Mouse (Mus musculus) hindbrain, embryonic 12.5 days (tissue): ENCODE measurements around the gene Ptprb. TPM values are rescaled to one million over a fixed set of nuclear protein-coding genes. Genes with fewer than 3 reads are reported as not detected.

Experiments
- ATAC-seq: fragments of 200-750 bp; cut with Nextera tagmentation; 2 replicates; pipeline ENCODE4 v1.8.0; 2017; ENCODE audit warnings: moderate TSS enrichment; ENCODE audit not compliant: low FRiP score
- H3K27ac ChIP-seq: fragments of 300-500 bp; sonication (generic); 2 replicates; pipeline ENCODE4 v1.5.1; 2016; ENCODE audit warnings: mild to moderate bottlenecking
- H3K27me3 ChIP-seq: fragments of 300-500 bp; sonication (generic); 2 replicates; pipeline ENCODE4 v1.6.1; 2016; ENCODE audit warnings: mild to moderate bottlenecking
- H3K36me3 ChIP-seq: fragments of 300-500 bp; sonication (generic); 2 replicates; pipeline ENCODE4 v1.6.1; 2016; ENCODE audit warnings: mild to moderate bottlenecking
- H3K4me1 ChIP-seq: fragments of 300-500 bp; sonication (generic); 2 replicates; pipeline ENCODE4 v1.6.1; 2016
- H3K4me2 ChIP-seq: fragments of 300-500 bp; sonication (generic); replicated peaks from 2 replicates; pipeline ENCODE4 v1.6.1; 2016; ENCODE audit warnings: mild to moderate bottlenecking
- H3K4me3 ChIP-seq: fragments of 300-500 bp; sonication (generic); 2 replicates; pipeline ENCODE4 v1.5.1; 2016; ENCODE audit warnings: mild to moderate bottlenecking
- H3K9ac ChIP-seq: fragments of 300-500 bp; sonication (generic); 2 replicates; pipeline ENCODE4 v1.6.1; 2016; ENCODE audit warnings: mild to moderate bottlenecking, moderate library complexity
- H3K9me3 ChIP-seq: fragments of 300-500 bp; sonication (generic); replicated peaks from 2 replicates; pipeline ENCODE4 v1.6.1; 2016; ENCODE audit warnings: mild to moderate bottlenecking
- WGBS: fragments of 180-500 bp; shearing (Covaris S2); methylation state at CpG from one replicate; pipeline ENCODE4 v1.1.7; 2016; 5-methylcytosine and 5-hydroxymethylcytosine counted together
- polyA plus RNA-seq: library from polyadenylated mRNA; unstranded; fragments of >200 nt; fragmentation: Nextera tagmentation; extraction: Ambion mirVana; gene quantifications from 2 replicates; pipeline ENCODE4 v1.2.1, GENCODE M21; 2016

Gene Ptprb
- 3.6 and 4.0 TPM in 2 replicates for polyA plus RNA-seq

GRCm38 (mm10) chr10:116275280-116275679 lies at the start of gene Ptprb:
Ptprb (plus strand) TSS chr10:116275523.
- no peak for ATAC-seq
- Histone ChIP-seq H3K4me1 (no peaks in the 10 kb centered on the region), H3K27ac (no peak within 1 kb of the TSS), H3K27me3 (no peaks in the 10 kb centered on the region), H3K9me3 (no peaks in the 10 kb centered on the region), H3K4me3 (no peak within 1 kb of the TSS), H3K36me3 (no peaks in the 10 kb centered on the region), H3K9ac (no peak within 1 kb of the TSS), H3K4me2 (no peak within 1 kb of the TSS)
- 76% methylated on average over 7 of the region's 7 CpGs for WGBS

- no peaks in the 10 kb centered on the region for H3K36me3 ChIP-seq
- H3K4me1 ChIP-seq, result no peaks in the 10 kb centered on the region
- no peaks in the 10 kb centered on the region for H3K9me3 ChIP-seq
- no peak overlapping the region for H3K4me2 ChIP-seq
- ATAC-seq, result no peak
- WGBS, result 58% methylated on average over 5 of the region's 5 CpGs
- no peak overlapping the region for H3K4me3 ChIP-seq
- H3K9ac ChIP-seq, result no peak overlapping the region
- no peak overlapping the region for H3K27ac ChIP-seq
- no peaks in the 10 kb centered on the region for H3K27me3 ChIP-seq
Measured at GRCm38 (mm10) chr10:116235299-116235698, 40.0 kb upstream of the Ptprb start.

DNA sequence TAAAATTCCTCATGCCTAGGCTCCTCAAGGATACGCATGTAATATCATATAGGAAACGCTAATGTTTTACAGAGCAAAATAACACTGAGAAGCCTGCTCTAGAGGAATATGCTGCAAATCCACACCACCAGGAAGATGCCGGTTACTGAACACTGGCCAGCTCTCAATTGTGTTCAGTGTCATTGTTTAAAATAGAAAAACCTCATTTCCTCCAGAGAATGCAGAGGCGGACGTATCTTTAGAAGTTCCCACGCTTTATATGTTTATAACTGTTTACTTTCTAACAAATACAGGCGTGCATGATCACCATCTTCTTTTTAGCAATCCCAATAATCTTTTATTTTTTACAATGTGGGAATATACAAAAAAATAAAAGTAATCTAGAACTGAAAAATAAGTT lies 33.1 kb upstream of the Ptprb start:
- WGBS, result 75% methylated on average over 7 of the region's 7 CpGs
- no peak for ATAC-seq

DNA sequence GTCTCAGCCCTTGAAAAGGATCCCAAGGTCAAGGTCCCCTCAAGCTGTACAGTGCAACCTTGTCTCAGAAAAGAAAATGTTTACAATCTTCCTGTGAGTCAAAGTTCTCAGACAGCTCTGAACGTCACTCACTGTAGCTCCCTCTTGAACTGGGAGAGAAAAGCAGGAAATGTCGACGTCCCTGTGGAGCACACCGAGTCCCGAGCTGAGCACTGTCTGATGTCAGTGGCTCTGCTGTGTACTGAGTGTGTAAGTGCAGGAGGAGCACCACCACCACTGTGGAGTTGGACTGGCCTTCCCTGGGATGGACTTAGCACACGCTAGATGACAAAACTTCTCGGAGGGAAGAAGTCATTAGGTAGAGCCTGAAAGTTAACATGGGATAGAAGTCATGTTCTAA lies 31.9 kb upstream of the Ptprb start:
- Histone ChIP-seq H3K4me2 (no peak overlapping the region), H3K4me1 (no peaks in the 10 kb centered on the region), H3K36me3 (no peaks in the 10 kb centered on the region), H3K9me3 (no peaks in the 10 kb centered on the region; the same call in 1 of the 2 replicates), H3K9ac (no peak overlapping the region), H3K27me3 (no peaks in the 10 kb centered on the region), H3K4me3 (no peak overlapping the region), H3K27ac (no peak overlapping the region)
- no peak for ATAC-seq
- 53% methylated on average over 7 of the region's 7 CpGs for WGBS

More for the DNA sequence above, 33.1 kb upstream of the Ptprb start:
- Histone ChIP-seq H3K9ac (no peak overlapping the region), H3K4me2 (no peak overlapping the region), H3K9me3 (no peaks in the 10 kb centered on the region; the same call in 1 of the 2 replicates), H3K4me1 (no peaks in the 10 kb centered on the region), H3K27ac (no peak overlapping the region), H3K36me3 (no peaks in the 10 kb centered on the region), H3K27me3 (no peaks in the 10 kb centered on the region), H3K4me3 (no peak overlapping the region)

GRCm38 (mm10) chr10:116245632-116246031 lies 29.7 kb upstream of the Ptprb start:
- Histone ChIP-seq H3K4me2 (no peak overlapping the region), H3K9ac (no peak overlapping the region), H3K27me3 (no peaks in the 10 kb centered on the region), H3K27ac (no peak overlapping the region), H3K36me3 (no peaks in the 10 kb centered on the region), H3K9me3 (no peaks in the 10 kb centered on the region; the same call in 1 of the 2 replicates), H3K4me1 (no peaks in the 10 kb centered on the region), H3K4me3 (no peak overlapping the region)
- WGBS, result 86% methylated on average over 2 of the region's 2 CpGs
- ATAC-seq, result no peak

GRCm38 (mm10) chr10:116252668-116253067 lies 22.7 kb upstream of the Ptprb start:
- Histone ChIP-seq H3K9me3 (no peaks in the 10 kb centered on the region), H3K36me3 (no peaks in the 10 kb centered on the region), H3K4me3 (no peak overlapping the region), H3K4me1 (no peaks in the 10 kb centered on the region), H3K27ac (no peak overlapping the region), H3K4me2 (no peak overlapping the region), H3K9ac (no peak overlapping the region), H3K27me3 (no peaks in the 10 kb centered on the region)
- no peak for ATAC-seq
- WGBS, result 86% methylated on average over 7 of the region's 7 CpGs

GRCm38 (mm10) chr10:116253972-116254371 lies 21.4 kb upstream of the Ptprb start:
- no peaks in the 10 kb centered on the region for H3K9me3 ChIP-seq
- no peaks in the 10 kb centered on the region for H3K4me1 ChIP-seq
- H3K27ac ChIP-seq, result no peak overlapping the region
- no peaks in the 10 kb centered on the region for H3K36me3 ChIP-seq
- no peaks in the 10 kb centered on the region for H3K27me3 ChIP-seq
- no peak overlapping the region for H3K4me2 ChIP-seq
- H3K4me3 ChIP-seq, result no peak overlapping the region
- no peak for ATAC-seq
- 86% methylated on average over 6 of the region's 6 CpGs for WGBS
- no peak overlapping the region for H3K9ac ChIP-seq

DNA sequence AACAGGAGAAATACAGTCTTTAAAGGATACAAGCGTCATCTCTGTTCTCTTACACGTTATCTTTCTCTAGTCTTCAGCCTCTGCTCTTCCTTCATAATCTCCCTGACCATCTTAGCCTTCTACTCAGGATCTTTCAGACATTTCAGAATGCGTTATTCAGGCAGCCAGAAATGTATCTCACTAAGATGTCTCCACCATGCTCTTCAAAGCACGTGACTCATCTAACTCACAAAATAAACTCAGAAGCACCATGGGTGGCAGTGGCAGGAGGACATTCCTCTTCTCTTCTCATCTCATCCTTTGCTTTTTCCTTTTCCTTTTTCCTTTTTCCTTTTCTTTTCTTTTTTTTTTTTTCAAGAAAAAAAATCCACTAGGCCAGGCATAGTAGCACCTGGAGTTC lies 16.0 kb upstream of the Ptprb start:
- ATAC-seq, result no peak
- H3K4me2 ChIP-seq, result no peak overlapping the region
- H3K36me3 ChIP-seq, result no peaks in the 10 kb centered on the region
- H3K27me3 ChIP-seq, result no peaks in the 10 kb centered on the region
- H3K27ac ChIP-seq, result no peak overlapping the region
- H3K4me1 ChIP-seq, result no peaks in the 10 kb centered on the region
- H3K9ac ChIP-seq, result no peak overlapping the region
- no peaks in the 10 kb centered on the region for H3K9me3 ChIP-seq
- WGBS, result 79% methylated on average over 4 of the region's 4 CpGs
- H3K4me3 ChIP-seq, result no peak overlapping the region

DNA sequence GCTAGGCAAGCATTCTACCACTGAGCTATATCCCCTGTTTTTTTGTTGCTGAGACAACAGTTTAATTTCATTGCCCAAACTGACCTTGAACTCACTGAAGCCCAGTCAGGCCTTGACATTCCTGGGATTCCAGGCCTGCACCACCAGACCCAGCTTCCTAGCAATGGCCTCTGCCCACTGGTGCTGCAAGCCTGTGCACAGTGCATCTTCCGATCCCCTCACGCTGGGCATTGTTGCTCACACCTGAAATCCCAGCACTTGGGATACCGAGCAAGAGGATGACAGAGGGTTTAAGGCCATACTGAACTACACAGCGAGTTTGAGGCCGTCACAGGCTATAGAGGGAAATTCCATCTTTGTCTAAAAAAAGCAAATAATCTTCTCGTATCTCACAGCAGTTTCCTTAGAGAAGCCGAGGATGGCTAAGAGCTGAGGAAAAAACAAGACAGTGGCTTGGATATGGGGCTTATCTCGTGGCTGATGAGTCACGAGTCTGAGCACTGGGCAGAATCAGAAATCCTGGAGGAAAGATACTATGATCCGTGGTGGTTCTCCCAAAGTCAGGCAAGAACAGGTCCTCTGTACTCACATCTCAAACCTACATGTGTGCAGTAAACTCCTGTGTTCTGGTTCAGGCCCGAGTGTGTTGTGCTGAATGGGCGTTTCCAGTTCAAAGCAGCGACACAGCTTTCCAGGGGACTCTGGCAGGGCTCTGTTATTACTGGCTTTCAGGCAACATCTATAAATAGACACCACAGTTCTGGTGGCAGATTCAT lies 14.5 kb upstream of the Ptprb start:
- H3K4me1 ChIP-seq, result no peaks in the 10 kb centered on the region
- H3K4me3 ChIP-seq, result no peak overlapping the region
- ATAC-seq, result no peak
- H3K9ac ChIP-seq, result no peak overlapping the region
- no peaks in the 10 kb centered on the region for H3K9me3 ChIP-seq
- H3K4me2 ChIP-seq, result no peak overlapping the region
- H3K27me3 ChIP-seq, result no peaks in the 10 kb centered on the region
- no peaks in the 10 kb centered on the region for H3K36me3 ChIP-seq
- 73% methylated on average over 13 of the region's 13 CpGs for WGBS
- H3K27ac ChIP-seq, result no peak overlapping the region

DNA sequence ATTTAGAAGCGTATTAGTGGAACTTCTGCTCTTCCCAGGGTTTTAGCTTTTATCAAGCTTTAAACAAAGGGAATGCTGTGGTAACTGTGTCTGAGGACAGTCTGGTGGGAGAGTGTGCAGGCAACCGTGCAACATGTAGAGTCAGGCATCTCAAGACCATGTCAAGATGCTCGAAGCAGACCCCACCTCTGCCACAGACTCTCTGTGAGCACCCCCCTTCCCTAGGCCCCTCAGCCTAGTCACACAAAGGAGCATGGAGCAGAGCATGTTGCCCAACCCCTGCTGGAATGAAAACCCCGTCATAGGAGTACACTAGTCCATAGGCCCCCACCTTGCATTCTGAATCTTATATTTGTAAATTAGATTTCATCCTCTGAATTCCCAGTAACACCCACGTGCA lies 13.8 kb upstream of the Ptprb start:
- no peak overlapping the region for H3K4me3 ChIP-seq
- 71% methylated on average over 5 of the region's 5 CpGs for WGBS
- no peaks in the 10 kb centered on the region for H3K9me3 ChIP-seq
- ATAC-seq, result no peak
- no peaks in the 10 kb centered on the region for H3K27me3 ChIP-seq
- no peak overlapping the region for H3K9ac ChIP-seq
- H3K4me1 ChIP-seq, result no peaks in the 10 kb centered on the region
- no peaks in the 10 kb centered on the region for H3K36me3 ChIP-seq
- H3K27ac ChIP-seq, result no peak overlapping the region
- H3K4me2 ChIP-seq, result no peak overlapping the region

GRCm38 (mm10) chr10:116264521-116264920 lies 10.8 kb upstream of the Ptprb start:
- Histone ChIP-seq H3K36me3 (no peaks in the 10 kb centered on the region), H3K9ac (no peak overlapping the region), H3K4me3 (no peak overlapping the region), H3K4me1 (no peaks in the 10 kb centered on the region), H3K27ac (no peak overlapping the region), H3K4me2 (no peak overlapping the region), H3K9me3 (no peaks in the 10 kb centered on the region), H3K27me3 (no peaks in the 10 kb centered on the region)
- ATAC-seq, result no peak
- WGBS, result 82% methylated on average over 11 of the region's 11 CpGs

- Histone ChIP-seq H3K4me2 (no peak overlapping the region), H3K4me3 (no peak overlapping the region), H3K36me3 (no peaks in the 10 kb centered on the region), H3K9ac (no peak overlapping the region), H3K27me3 (no peaks in the 10 kb centered on the region), H3K27ac (no peak overlapping the region), H3K4me1 (no peaks in the 10 kb centered on the region), H3K9me3 (no peaks in the 10 kb centered on the region)
- 75% methylated on average over 15 of the region's 15 CpGs for WGBS
- no peak for ATAC-seq
Measured at GRCm38 (mm10) chr10:116266561-116267433, 8.5 kb upstream of the Ptprb start.
